Mouse (Mus musculus): ENCODE data around the gene Ccdc155. TPM values are rescaled to one million over a fixed set of nuclear protein-coding genes. Genes with fewer than 3 reads are reported as not detected.

Gene Ccdc155
- total RNA-seq (2021): 1 to 10 TPM; 2.5 to 2.8 TPM
- long read RNA-seq, experiment 1, partial matches to known transcripts: 2 of 7 reads
- long read RNA-seq, experiment 1, other reads (novel, unspliced or antisense): 5 of 7 reads
- long read RNA-seq, experiment 2, partial matches to known transcripts: 3 of 4 reads
- long read RNA-seq, experiment 2, other reads (novel, unspliced or antisense): 1 of 4 reads

DNA sequence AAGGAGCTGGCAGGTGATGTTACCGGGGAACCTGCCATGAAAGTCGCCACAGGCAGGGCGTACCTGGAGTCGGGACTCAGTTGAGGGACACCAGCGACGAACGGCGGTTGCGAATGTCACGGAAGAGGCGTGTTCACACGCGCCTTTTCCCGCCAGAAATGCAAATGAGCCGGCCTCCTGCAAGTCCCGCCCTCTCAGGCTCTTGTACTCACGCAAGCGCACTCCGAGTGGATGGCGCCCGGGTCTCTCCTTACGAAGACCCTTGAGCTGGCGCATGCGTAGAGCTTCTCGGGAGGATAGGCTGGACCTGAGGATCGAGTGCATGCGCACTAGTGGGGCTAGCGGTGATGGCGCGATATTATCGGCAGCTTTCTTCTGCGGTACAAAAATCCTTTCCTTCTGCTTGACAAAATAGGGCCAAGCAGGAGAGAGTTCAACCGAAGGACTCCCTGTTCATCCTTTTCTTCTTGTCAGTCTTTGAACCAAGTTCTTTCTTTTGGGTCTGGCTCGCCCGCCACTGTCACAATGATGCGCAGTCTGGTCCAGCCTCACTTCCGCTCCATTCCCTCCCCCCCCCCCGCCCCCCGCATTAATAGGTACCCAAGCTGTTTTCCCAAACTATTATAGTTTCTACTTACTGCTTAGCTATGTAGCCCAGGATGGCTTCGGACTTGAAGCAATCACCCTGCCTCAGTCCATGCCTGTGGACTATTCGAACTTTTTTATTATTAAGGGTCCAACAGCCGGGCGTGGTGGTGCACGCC, at the start of gene Ccdc155:
TSS of gene Ccdc155 (minus strand) at position 513 of the 764 bp plus-strand sequence.
- peak; percentile 80 for DNase-seq

DNA sequence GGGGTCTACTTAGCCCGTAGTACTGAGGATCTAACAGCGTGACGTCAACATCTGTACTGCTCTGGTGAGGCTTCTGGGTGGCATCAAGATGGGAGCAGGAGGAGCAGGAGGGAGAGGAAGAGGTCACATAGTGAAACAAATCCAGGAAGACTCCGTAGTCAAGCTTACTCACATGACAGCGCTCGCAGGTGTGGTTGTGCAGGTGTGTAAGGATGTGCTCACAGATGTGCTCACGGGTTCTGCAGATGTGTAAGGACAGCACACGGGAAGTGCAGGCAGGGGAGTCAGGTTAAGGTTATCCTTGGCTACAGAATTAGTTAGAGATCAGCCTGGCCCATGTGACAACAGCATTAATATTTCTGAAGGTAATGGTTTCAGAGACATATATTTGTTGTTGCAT, 49.1 kb upstream of the Ccdc155 start:
- DNase-seq: no peak

DNA sequence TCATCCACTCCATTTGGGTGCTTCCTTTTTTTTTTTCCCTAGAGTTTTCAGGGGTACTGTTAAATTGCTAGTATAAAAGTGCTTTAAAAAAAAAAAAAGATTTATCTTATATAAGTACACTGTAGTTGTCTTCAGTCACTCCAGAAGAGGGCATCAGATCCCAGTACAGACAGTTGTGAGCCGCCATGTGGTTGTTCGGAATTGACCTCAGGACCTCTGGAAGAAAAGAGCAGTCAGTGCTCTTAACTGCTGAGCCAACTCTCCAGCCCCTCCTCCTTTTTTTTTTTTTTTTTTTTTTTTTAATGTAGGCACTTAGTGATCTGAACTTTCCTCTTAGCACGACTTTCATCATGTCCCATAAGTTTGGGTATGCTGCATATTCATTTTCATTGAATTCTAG, 43.0 kb upstream of the Ccdc155 start:
- no peak for DNase-seq

DNA sequence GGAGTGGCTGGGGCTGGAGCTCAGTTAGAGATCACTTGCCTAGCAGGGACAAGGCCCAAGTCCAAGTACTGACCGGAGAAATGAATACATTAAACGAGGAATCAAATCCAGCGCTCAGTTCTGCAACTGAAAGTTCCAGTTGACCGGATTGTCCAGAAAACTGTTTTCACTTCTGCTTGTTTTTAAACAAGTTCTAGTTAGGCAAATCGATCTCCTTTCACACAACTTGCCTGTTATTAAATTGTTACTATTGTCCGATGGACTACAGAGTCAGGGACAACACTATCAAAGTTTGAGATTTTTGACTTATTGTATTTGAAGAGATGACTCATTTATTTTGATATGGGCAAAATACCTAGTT, 36.7 kb upstream of the Ccdc155 start:
- DNase-seq: no peak

DNA sequence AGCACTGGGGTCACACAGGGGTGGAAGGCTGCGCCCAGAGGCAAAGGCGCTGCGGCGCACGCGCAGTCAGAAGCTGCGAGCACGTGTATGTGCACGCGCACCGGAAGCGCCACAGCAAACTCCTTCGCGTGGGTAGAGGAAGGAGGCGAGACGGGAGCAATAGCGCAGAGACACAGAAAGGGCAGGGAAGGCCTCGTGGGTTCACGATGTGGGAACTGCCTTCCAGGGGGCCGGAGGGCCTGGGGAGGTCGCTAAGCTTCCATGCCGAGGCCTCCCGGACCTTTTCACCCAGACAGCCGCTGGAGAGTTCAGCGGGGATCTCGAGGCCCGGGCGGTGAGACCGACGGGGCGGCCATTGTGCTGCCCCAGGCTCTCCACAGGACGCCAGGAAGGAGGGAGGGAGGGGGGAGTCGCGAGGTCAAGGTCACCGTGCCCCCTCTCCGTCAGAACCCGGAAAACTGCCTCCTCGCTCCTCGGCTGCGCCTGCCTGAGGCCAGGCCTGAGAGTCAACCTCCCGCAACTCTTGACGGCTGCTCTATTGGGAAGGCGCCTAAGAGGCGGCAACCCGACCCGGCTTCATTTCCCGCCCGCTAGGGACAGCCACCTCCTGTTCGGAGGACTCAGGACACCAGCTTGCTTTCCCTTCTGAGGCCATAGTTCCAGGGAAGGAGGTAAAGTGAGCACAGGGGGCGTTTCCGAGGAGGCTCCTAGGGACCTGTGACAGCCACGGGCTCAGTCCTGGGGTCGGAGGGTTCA, 36.1 kb upstream of the Ccdc155 start, which contains the start of gene Slc6a16:
TSS of gene Slc6a16 (plus strand) at position 453 of the 756 bp plus-strand sequence.
- no peak for DNase-seq

DNA sequence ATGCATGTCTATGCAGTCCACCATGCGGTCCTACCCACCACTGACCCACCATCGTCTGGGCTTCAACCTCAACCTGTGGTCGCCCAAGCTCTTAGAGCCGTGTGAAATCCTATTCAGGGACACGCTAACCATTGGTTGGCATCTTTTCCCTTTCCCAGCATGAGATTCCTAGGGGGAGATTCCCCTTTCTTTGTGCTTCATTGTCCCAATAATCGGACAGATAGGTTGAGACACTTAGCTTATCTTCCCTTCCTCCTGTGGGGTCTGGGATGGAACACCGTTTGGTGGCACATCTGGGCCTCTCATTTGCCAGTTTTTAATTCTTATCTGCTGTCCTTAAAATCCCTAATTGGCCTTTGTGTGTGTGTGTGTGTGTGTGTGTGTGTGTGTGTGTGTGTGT, 35.4 kb upstream of the Ccdc155 start:
- no peak for DNase-seq

DNA sequence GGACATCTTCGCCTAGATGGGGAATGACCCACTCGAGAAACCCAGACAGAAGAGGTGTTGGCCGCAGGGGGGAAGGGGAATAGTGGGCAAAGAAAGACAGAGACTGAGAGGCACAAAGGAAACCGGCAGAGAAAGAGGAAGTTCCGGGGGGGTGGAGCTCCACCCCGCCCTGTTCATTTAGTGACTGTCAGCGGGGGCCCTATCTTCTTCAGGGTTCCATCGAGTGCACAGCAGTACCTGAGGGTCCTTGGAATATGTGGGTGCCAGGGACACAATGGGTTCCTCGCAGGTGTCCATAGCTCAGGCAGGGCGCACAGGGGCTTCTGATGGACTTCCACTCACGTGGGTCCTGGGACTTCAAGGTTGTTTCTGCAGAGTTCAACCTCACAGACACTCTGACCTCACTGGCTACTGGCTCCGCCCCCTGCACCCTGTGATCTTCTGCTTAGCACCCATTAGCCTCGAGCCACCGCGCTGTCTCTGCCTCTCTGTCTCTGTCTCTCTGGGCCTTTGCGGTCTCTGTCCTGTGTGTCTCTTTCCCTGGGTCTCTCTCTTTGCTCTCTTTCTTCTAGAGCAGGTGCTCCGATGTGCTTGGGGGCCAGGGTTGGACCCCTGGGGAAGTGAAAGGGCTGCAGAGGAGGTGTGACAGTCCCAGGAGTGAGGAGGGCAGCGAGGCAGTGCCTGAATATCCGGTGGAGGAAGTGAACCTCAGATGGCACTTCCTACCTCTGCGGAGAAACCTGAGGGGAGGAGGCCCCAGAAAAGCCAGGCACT, 34.2 kb upstream of the Ccdc155 start, which contains the start of gene Cd37:
TSS of gene Cd37 (minus strand) at position 393 of the 774 bp plus-strand sequence.
- no peak for DNase-seq

DNA sequence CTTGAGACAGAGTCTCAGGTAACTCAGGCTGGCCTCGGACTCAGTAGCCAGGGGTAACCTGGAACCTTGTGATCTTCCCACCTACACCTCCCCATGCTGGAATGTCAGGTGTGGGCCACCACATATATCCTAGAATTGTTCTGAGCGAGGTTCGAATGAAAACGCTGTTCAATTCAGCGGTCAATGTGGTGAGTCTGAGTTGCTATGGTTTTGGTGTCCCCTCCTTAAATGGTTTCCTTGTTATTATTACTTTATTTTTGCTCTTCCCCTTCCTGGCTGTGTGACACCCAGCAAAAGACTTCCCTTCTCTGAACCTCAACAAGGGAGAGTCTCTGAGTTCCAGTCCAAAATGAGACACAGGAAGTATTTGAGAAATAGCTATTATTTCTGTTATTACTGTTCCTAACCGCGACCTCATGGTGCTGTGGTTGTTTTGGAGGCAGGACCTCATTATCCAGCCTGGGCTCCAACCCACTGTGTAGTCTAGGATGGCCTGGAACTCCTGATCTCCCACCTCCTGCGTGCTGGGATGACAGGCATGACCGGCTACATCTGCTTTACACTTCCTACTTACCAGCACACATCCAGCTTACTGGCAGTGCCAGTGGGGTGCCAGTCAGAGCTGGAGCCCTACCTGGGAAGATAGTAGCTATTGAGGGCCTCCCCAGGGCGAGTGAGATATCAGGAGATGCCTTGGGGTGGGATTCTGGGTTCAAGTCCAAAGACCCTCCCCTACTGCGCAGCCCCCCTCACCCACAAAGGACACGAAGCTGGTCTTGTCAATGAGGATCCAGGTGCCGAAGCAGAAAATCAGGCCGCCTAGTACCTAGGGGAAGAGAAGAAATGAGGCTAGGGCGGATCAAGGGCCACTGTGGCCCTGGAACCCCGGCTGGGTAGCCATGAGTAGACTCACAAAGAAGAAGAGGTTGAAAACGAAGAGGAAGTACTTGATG, 33.3 kb upstream of the Ccdc155 start:
- DNase-seq: no peak

DNA sequence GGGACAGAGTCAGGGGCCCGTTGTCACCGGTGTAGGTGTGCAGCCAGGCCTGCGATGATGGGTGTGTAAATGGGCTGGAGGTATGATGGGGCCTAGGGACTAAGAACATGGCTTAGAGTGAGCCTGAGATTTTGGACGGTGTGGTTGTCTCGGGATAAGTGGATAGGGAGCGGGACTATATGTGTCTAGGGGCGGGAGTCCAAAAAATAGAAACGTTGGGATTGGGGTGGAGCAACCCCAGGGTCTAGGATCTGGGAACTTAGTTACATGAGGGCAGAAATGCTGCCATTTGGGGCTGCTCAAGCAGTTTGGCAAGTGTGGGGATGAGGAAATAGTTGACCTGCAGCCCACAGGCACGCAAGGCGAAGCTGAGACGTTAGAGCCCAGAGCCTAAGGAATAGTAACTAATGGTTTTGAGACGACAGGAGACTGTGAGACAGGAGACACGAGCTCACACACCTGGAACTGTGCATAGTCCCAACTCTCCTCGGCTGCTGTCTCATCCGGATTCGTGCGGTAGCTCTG, 31.0 kb upstream of the Ccdc155 start:
- DNase-seq: no peak

DNA sequence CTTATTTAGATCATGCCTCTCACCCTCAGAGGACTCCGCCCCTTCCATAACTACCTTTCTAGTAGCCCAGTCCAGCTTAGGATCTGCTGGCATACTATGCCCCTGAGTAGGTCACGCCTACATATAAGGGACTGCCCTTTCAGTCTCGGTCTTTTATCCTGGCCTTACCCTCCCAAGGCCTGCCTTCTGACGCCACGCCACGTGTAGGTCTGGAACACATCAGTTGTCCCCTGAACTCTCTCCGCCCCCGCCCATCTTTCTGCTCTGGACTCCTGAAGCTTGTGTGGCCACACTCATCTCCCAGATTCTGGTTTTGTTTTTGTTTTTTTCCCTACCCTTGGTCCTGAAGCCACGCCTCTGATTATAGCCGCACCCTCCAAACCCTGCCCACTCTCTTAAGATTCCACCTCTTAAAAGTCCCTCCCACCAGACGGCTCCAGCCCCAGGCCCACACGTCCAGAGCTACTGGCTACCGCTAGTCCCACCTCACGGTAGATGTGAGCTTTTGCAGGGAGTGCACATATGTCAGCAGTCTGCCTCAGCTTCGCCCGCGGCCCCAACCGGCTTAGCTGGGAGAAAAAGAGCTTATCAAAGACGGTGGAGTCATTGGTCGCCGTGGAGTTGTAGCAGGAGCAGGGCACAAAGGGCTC, 30.4 kb upstream of the Ccdc155 start:
- peak; percentile 26 for DNase-seq

DNA sequence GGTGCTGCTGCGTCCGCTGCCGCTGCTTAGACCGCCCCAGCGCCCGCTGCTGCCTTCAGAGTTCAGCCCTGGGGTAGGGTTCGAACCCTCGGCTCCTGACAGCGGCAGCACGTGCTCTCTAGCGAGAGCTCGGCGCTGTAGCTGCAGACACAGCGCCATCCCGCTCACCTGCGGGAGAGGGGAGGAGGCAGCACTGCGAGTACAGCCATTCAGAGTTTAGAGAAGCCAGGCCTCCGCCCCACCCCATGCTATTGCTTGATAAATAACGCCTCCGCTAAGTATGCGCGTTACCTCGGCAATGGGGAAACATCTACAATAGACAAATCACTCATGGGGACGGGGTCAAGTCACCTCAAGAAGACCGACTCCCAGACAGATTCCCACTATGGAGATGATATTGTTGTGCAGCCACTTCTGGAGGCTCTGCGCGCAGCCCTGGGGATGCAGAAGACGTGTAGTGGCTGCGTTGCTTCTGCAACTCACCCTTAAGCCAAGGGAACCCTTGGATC, 29.7 kb upstream of the Ccdc155 start:
- DNase-seq: no peak

DNA sequence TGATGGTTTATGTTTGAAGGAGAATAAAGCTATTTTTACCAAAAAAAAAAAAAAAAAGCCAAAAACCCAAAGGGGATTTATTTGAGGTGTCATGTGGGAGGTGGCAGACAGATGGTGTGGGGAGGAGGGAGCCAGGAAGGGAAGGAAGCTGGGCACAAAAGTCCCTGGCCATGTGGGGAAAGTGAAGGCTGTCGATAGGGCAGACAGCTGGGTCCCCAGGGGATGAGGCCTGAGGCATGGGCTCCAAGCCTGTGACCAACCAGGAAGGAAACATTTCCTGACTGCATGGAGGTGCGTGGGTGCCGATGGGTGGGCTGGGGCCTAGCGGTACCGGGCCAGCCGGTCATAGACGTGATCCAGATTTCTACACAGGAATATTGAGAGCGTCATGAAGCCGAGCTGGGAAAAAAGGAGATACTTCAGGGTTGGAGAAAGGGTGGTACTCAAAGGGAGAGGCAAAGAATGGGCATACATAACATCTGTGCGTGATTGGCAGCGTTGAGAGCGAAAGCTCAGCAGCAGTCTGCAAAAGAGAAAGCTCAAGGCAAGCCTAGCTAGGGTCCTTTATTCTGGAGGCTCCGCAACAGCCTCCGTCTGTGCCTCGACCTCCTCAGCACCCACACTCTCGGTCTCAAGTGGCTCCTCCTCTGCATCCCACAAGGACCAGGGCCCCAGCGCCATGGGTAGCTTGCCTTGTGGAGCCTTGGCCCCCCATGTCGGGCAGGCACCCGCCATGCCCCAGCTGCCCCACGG, 29.1 kb upstream of the Ccdc155 start:
- no peak for DNase-seq

DNA sequence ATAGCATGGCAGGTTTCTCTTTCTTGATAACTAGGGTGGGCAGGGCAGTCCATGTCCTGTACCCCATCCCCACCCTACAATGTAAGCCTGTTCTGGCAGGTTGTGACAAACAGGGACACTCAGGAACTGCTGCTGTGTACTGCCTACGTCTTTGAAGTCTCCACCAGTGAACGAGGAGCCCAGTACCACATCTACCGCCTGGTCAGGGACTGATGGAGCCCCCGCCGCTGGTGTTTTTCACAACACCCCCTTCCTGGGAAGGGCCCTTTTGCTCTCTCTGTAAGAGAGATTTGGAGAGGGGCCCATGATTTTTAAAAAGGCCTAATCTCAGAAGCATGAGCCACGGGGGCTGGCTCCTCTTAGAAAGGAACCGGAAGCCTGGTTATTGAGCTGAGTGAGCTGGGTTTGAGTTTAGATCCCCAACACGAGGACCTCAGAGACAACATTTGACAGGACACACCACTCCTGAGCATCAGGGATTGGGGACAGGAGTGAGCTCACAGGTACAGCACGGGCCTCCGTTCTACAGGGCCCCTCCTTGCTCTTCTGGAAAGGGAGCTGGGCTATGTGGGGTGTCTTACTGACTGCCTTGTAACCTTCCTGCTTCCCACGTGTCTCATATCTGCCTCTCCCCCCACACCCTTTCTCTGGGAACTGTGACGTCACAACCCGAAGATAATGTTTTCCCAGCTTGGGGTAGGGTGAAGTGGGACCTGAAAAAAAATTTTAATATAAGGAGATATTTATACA, 28.2 kb upstream of the Ccdc155 start:
- DNase-seq: no peak

DNA sequence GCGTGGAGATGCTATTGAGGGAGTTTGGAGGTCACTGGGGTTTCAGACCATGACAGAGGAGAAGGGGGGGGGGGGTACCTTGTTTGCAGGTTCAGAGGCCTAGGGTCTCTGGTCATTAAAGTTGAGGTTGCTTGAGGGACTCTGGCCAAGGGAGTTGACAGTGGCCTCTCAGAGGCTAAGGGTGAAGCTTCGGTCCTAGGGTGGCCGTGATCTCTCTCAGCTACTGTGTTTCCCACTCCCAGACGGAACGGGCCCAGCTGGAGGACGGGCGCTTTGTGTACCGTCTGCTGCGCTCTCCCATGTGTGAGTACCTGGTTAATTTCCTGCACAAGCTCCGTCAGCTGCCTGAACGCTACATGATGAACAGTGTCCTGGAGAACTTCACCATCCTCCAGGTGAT, 27.2 kb upstream of the Ccdc155 start:
- no peak for DNase-seq

DNA sequence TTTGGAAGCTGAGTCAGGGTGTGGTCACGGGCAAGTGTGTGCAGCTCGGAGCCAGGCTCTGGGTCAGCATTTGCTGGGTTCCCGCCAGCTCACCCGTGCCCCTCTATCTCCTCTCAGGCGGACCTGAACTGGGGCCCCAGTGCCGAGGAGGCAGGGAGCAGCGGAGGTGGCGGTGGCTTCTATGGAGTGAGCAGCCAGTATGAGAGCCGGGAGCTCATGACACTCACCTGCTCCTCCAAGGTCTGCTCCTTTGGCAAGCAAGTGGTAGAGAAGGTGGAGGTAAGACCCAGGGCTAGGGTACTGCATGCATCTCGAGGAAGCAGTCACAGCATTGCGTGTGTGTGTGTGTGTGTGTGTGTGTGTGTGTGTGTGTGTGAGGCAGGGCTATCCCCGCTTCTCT, 26.5 kb upstream of the Ccdc155 start:
- DNase-seq: no peak

DNA sequence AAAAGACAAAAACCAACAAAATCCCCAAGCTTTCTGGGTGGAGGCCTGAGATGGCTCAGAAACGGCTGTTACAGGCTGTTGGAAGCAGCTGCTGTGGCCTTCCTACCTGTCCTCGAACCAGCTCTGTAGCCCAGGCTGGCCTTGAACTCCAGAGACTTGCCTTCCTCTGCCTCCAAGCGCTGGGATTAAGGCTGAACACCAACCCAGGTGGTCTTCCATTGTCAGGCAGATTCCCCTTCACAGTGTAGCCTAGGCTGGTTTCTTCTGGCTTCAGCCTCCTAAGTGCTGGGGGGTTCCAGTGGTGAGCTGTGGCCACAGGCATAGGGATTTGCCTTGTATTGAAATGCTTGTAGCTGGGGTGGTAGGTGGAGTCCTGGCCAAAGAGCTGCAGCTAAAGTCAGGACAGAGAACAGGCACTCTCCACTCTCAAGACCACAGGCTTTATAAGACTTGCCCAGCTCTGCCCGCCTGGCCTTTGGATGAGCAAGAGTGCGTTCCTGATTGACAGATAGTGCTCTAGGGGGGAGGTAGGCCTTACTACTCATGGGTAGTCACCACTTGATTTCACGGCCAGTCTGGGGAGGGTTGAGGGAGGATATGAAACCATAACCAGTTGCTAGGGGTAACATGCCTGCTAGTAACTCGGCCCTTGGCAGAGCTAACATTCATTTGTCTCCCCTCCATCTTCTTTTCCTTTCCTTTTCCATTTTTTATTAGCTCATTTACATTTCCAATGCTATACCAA, 24.9 kb upstream of the Ccdc155 start:
- no peak for DNase-seq

DNA sequence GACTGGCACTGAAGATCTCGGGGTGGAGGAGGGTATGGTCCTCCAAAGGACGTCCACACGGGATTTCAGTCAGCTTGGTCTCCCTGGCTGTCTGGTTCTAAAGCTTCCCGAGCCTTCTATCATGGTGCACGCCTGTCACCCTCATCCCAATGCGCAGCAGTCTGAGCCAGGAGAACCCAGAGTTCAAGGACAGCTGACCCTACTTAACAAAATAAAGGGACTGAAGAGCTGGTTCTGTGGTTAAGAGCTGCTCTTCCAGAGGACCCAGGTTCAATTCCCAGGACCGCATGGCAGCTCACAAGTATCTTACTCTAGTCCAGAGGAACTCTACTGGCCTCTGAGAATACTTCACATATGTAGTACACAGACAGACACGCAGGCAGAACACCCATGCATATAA, 24.4 kb upstream of the Ccdc155 start:
- DNase-seq: no peak

DNA sequence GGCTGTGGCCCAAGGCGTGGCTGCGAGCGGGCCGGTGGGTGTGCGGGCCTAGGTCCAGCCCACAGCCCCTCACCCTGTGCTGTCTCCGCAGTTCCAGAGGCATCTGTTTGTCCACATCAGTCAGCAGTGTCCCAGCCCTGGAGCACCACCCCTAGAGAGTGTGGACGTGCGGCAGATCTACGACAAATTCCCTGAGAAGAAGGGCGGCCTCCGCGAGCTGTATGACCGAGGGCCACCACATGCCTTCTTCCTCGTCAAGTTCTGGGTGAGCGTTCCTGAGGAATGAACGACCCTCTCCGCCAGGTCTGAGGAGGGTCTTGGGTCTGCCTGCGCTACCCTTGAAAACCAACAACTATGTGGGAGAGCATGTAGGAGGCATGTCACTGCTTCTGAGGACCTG, 23.9 kb upstream of the Ccdc155 start:
- DNase-seq: no peak
